Mouse (Mus musculus) megakaryocyte, embryonic 14.5 days (primary cell): Measurements from ENCODE around the gene Apof.

Experiments used
- FLI1 ChIP-seq: IDR thresholded peaks from 2 replicates; pipeline ENCODE4 v1.6.1; 2012; ENCODE audit warnings: low read length, inconsistent platforms, mixed read lengths
- GATA1 ChIP-seq: IDR thresholded peaks from 3 replicates; pipeline ENCODE4 v1.6.1; 2012; ENCODE audit warnings: mixed read lengths, low read length, inconsistent platforms, borderline replicate concordance

- no peak for TF ChIP-seq GATA1
- no peak for TF ChIP-seq FLI1
Measured at GRCm38 (mm10) chr10:128250565-128250964, 17.9 kb upstream of the Apof start.
